Mouse (Mus musculus) adrenal gland, adult 8-10 months (tissue): ENCODE data around the gene Atxn7l3b. TPM values are rescaled to one million over a fixed set of nuclear protein-coding genes. Genes with fewer than 3 reads are reported as not detected.
"Not testable (repeated sequence)": the region's sequence is repeated elsewhere in the genome, so short reads cannot be mapped to it uniquely, and the experiment has no call there.

Experiments used
- DNase-seq: peaks from one replicate; pipeline ENCODE4 v3.0.0; 2022
- total RNA-seq, 4 experiments: library from RNA; stranded (reverse); gene quantifications; 2 replicates each; pipeline ENCODE4 v1.2.4; 2022

Gene Atxn7l3b
- 10 to 100 TPM; 58.9 to 87.1 (median 64.0) TPM for total RNA-seq

DNA sequence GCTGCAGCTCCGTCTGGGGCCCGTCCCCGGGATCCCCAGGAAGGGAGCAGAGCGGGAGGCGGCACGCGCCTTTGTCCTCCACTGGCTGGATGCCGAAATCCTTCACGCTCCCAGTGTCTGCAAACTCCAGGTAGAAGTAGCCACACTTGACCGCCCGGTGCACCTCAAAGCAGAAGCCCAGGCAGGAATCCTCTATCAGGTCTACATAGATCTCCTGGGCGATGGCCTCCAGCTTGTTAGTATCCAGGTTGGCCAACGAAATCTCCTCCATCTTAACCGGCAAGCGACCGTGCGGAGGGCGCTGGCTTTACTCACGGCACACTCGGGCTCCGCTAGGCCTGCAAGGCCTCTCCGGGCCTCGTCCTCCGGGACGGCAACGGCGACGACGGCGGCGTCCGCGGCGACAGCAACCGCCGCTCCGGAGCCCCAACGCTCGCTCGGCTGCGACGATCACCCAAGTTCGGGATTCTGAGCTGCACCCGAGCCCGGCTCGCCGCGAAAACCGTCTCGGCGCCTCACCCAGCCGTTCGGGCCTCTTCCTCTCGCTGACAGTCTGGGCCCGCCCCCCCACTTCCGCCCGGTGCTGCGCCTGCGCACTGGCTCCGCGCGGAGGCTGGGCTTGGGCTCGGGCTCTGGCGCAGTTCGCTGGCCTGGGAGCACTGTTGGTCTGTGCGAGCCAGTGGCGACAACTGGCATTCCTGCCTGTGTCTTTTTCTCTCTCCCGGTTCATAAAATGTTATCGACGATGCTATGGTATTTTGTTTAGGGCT lies at the start of gene Atxn7l3b:
Gene Atxn7l3b, minus strand, starts transcription at position 550 of the 770 bp plus-strand sequence.
- peak; percentile 91 for DNase-seq

DNA sequence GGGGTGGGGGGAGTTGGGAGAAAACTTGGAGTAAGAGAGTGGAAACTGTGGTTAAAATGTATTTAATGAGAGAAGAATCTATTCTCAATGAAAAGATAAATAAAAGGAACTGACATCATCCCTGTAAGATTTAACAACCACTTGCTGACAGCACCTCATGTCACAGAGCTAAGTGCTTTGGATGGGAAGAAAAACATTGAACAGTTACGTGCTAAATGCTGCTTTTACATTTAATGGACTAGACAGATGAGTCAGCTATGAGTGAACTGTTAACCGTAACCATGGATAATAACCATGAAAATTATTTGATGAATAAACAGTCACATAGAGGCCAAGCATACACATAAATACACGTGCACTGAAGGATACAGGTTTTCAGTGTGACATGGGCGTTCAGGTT lies 48.8 kb upstream of the Atxn7l3b start:
- no peak for DNase-seq

DNA sequence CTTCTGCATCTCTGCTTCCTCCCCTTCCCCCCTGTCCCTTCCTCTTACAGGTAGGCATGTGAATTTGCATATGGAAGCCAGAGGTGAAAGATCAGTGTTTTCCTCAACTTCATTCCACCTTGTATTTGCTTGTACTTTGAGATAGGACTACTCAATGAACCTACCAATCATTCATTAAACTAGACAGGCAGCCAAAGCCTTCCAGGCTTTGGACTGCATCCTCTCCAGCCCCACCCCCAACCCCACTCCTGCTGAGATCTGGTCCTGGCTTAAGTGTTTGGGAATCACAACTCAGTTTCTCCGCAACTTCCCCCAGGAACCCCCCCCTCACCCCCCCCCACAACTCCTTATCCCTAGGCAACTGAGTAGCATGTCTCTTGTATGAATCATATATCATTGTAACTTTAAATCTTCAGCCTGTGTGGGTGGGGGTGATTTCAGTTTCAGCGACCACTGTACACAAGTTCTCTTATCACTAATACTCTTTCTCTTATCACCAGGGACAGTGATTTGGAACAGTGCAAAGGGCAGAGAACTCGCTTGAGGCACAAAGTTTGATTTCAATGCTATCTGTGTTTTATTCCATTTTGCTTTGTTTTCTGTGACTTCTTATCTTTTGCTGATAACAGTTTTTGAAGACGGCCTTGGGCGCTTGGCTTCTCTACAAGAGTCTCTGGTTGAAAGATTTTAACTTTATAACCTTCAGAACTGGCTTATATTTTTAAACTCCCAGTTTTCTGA lies 44.7 kb upstream of the Atxn7l3b start:
- DNase-seq: peak; percentile 26

DNA sequence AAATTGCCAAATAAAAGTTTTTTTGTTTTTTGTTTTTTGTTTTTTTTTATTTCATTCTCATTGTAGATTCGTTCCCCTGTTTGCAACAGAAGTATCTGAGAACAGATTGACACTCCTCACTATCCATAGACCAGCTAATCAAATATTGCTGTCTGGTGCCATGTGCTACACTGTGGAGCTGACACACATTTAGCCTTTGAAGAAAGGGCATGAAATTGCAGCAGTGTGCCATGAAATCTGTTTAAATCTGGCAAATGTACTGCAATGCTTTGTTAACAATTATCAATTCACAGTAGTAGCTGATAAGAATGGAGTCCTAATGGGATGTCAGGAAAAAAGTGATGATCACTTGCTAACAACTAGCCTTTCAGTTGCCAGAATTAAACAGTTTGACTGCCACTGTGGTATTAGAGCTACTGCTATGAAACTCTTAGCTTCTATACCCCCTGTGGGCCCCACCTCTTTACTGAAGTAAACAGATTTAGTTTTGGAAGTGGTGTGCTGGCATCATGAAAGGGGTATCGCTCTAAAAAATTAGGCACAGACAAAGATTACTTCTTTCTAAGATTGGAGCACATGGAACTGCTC lies 41.3 kb upstream of the Atxn7l3b start:
- DNase-seq: no peak

DNA sequence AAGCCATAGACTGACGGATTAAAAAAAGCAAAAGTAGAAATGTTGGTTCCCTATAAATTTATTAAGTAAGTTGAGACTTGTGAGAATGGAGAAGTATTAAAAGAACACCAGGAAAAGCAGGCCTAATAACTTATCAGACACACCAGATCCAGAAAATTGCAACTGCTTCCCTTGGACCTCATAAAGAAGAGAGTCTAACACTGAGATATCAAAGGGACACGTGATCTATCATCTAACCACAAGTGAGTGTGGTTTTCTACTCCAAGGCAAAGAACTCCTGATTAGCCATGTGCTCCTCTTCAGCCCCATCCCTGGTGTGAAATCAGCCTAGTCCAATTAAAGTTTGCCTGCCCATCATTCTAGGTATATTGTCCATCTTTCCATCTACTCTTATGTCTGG lies 38.8 kb upstream of the Atxn7l3b start:
- DNase-seq: no peak

DNA sequence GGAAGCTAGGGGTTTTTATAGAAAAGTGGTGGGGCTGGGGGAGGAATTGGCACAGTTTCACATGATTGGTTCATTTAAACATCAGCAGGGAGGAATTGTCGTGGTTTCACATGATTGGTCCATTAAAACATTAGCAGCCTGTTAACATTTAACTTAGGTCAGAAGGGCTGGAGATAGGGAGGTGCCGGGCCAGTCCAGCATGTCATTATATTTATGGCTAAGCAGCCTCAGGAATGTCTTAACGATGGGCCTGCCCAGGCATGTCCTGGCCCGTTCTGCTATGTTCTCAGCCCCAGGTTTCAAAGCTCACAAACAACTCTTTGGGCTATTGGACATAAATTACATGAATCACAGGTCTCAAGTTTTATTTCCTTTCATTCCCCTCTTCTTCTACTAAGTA lies 33.4 kb upstream of the Atxn7l3b start:
- DNase-seq: not testable (repeated sequence)

DNA sequence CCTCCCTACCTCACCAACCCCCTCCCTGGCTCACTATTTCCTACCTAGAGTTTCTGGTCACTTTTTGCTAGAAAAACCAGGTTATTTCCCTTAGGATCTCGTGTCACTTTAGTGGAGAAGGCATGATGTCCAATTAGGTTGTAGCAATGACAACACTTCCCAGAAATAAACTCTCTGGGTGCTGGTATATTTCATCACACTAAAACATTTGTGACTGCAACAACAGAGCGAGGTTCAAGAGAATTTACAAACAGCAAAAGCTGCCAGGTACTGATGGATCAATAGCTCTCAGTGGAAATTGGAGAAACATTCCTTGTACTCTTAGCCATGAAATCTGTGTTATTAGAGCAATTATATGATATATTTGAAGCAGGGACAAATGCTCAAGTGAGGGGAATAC lies 25.3 kb upstream of the Atxn7l3b start:
- DNase-seq: no peak

DNA sequence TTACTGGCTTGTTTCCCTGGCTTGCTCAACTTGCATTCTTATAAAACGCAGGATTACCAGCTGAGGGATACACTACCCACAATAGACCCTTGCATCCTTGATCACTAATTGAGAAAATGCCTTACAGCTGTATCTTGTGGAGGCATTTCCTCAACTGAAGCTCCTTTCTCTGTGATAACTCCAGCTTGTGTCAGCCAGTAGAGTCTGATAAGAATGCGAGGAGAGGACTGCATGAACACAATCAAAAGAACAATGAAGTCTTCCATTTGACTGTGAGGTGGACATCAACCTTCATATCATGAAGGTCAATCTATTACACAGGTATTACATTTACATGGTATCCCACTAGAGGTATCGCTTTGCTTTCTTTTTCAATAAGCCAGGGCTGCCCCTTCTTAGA lies 19.7 kb upstream of the Atxn7l3b start:
- no peak for DNase-seq

DNA sequence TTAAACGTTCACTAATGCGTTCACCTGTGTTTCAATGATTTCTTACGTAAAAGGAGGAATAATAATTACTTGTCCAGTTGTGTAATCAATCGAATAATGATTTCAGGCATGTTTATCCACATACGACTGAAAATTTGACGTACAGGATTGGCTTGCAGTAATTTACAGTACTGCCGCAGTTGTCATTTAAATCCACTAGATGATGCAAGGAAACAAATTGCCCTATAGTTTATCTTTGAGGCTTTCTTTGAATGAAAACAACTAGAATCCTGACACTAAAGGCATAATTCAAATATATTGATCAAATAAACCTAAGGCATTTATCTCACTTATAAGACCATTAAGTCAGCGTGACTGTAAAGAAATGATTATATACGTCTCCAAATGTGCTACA lies 418 bp upstream of the Atxn7l3b start:
- DNase-seq: no peak

DNA sequence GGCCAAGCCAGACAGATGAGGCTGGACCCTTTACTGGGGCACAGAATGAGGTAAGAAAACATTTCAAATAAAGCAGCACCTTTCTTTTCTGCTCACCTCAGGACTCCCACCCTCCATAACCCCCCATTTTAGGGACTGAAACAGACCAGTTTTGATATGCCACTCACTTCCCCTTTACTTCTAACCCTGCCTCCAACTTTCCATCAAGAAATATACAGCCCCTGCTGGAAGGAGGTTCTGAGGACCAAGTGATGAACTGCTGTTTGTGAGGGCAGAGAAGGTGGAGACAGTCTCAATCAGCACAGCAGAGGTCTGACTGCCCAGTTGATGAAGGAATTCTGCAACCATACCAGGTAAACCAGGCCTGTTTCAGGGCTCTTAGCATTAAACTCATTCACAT lies 1.8 kb downstream of the Atxn7l3b start:
- DNase-seq: no peak

DNA sequence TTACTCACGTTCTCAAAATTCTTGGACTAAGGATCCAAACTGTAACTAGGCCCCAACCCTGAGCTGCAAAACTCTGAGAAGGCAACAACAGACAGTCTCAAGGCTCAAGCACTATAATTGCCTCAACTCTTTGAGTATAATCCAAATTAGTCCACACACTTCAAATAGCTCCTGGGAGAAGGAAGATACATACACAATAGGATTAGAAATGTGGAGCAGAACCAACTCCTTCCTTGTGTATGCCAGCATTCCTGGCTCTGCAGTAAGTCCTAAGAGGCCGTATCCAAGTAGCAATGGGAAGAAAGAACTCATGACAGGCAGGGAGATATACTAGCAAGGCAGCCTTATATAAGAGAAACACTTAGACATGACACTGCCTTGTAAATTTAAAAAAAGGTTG lies 2.5 kb downstream of the Atxn7l3b start:
- no peak for DNase-seq

DNA sequence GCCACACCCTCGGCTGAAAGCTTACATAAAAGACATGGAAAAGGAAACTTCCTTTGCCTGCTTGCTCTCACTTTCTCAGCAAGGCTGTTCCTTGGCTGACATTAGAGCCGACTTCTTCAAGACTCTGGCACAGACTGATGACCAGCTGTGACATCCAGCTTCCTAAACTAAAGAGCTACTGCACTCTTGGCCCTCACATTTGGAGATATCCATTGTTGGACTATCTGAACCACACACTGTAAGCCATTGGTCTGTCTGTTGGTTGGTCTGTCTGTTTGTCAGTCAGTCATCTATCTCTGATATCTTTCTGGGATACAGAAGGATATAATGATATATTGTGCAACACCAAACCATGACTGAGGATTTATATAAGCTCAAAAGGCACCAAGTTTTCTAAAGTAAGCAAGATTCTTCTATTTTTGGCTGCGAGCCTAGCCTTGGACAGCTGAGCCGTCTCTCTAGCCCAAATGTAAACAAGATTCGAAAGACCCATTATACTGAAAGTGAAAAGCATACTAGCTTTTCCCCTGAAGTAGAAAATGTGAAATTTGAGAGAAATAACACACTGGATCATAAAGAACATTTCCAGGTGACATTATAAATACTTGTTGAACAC lies 12.1 kb downstream of the Atxn7l3b start:
- no peak for DNase-seq

DNA sequence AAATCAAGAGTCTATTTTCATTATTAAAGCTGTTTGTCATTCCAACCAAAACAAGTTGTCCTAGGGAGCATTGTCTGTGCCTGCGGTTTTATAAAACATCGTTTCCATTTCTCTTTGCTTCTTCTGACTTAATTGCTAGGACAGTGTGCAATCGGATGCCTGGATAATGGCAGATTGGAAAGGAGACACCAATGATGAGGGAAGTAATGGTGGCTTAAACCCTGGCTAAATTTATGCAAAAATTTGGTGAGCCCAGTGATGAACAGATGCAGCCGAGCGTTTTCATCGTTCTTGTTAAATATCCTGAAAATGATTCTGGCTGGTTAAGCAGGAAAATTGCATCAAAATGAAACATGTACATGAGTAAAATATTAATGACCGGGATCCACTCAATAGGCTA lies 28.6 kb downstream of the Atxn7l3b start:
- no peak for DNase-seq

DNA sequence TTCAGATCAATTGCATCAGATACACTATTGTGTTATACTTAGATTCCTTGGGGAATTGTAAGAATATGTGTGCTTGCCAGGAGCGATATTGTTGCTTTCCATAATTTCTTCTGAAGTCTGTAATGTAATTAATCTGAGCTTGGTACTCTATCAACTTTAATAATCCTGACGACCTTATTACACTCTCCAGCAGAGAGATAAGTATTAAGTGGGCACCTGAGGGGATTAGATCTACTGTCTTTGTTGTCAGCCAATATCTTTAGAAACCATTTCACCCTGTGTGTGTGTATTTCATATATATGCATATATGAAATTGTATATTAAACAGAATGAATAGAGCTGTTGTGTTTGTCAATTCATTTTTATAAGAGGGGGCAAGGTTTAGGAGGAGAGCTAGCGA lies 29.0 kb downstream of the Atxn7l3b start:
- DNase-seq: no peak

DNA sequence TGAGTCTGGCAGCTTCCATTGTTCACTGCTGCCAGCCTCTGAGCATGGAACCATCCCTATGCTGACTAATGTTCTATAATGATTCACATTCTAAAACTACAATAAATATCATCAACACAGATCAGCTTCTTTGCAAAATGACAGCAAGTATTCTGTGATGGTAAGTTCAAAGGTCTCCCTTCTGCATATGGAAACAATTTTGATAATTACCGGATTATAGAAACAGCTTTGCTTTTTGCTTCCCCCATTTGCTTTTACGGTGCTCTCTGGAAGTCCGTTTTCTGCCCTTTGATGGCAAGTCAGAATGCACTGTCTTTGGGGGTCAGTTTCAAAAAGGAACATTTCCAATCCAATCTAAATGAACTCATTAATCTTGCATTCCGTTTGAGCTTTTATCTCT lies 32.2 kb downstream of the Atxn7l3b start:
- DNase-seq: no peak

DNA sequence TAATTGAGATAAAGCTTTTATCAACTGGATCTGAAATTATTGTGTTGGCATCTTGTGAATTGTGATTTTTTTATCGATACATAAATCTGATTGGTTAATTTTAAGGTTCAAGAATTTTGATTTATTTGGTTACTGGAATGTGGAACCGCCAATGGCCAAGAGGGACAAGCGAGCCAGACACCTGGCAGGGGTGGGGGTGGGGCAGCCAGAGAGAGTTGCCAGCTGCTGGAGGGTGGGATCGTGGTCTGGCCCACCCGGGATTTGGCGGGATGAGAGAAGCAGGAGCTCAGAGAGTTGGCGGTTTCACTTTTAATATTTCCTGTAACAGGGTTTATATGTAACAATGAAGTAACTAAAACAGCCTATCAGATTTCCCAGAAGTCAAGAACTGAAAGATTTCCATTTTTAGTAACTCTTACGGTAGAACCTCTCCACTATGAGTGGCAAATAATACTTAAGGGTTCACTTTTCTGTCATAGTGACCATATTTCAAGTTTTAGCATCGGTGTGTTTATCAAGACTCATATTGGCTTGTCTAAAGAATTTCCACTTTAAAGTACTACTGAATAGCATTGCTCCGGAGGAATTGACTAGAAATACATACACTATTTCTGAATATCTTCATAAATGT lies 35.1 kb downstream of the Atxn7l3b start:
- no peak for DNase-seq

DNA sequence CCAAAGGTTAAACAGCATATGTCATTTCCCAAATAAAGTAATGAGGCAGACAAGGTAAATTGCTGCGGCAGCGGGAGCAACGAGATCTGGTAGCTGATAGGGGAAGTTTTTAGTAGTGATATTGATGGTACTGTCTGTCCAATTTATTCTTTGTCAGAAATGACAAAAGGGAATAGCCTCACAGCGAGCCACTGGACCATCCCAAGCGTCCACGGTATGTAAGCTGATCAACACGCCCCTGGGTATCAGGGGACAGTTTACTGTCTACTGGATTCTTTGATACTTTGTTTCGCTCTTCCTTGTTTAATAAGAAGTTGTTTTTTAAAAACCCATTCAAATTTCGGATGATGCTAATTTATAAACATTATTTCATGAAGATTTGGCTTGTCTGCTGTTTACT lies 44.7 kb downstream of the Atxn7l3b start:
- DNase-seq: no peak

DNA sequence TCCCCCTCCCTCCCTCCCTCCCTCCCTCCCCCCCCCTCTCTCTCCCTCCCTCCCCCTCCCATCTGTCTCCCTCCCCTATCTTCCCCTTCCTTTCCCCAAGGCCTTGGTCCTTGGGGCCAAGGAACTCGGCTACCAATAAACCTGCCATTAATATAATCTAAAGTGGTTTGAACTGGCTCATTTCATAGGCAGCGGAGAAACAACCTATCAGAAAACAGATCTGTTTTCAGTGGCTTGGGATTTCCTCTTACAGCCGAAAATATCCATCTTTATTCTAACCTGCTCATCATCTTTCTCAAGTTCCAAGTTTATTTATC lies 45.2 kb downstream of the Atxn7l3b start:
- DNase-seq: no peak

DNA sequence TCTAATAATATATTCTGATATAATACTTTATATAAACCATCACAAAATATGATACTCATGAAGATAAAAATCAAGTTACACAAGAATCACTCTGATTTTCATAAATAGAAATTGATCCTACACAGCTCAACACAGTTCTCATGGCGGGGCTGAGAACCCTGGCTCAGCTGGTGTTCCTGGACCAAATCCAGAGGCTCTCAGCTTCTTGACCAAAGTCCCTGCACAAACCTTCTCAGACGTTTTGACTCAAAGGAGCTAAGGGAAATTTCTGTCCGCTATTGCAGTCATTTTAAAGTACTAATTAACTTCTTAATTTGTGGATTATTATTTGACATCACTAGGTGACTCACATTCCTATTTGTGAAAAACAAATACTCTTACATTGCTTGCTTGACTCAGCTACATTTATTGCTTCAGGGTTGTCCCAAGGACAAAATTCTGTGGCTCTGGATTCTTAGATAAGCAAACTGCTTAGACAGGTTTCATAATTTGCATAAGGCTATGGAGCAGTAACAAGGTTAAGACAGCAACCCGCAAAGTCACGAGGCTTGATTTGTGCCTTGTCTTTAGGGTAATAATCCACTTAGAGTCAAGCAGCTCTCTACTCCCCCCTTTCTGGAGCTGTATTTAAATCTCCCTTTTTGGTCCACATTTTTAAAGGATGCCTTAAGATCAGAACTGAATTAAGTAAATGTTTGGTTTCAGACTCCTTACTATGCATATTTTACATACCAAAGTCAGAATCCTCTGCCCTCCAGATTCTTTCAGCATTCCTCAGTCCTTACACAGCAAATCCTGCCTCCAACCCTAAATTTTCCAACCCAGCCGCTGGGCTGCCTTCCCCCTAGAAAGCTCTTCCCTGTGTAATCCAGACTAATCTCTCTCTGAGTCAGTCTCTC lies 45.8 kb downstream of the Atxn7l3b start:
- peak; percentile 13 for DNase-seq

DNA sequence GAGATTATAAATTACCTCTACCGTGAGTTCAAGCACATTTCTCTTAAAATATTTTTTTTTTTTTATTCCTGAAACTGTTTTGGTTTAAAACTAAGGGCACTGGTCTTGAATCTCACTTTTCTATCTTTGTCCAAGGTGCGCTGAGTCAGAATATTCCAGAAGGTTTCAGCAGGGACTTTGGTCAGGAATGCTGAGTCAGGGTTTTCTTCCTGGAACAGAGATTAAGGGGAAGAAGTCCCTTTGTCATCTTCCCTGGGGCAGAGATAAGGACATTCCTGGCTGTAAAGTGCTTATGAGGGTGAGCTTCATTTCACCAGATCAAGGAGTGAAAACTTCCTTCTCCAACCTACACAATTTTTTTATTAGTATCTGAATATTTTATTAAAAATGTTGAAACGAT lies 46.7 kb downstream of the Atxn7l3b start:
- DNase-seq: no peak

DNA sequence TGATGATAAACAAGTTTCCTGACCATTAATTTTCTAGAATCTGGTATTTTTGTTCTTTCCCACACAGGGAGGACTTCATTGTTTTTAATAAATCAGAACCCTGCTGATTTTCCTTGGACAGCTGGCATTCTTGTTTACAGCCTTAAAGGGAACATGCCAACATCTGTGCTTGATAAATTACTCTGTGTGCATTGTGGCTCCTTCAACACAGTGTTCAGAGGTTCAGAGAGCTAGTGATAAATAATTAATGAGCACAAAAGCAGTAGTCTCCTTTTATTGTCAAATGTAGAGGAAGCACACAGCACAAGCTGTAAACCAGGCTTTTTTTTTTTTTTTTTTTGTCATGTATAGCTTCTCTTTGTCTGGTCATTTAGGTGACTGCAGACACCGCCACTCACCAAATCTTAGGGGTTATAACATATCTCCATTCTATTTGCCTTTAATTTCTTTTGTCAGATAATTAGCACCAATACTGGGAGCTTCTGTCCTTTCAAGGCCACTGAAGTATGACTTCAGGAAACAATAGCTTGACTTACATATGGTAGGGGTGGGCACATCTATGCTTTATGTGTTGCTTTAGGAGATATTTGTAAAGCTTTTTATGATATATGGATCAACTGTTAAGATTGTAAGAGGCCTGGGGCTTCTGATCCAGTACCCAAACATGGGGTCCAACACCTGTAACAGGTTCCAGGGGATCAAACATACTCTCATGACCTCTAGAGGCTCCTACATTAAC lies 52.0 kb downstream of the Atxn7l3b start:
- no peak for DNase-seq
